ENCODE assay signal across 22 mouse cellular contexts in genomic region chr4:9036005-9036404, GRCm38 (mm10).
DNase-seq lines count a peak whose midpoint lies in the region; ATAC-seq and TF ChIP-seq lines count a peak whose summit lies in the region.
"Had no signal": no experiment of that assay in that cellular context is flagged by ENCODE, and none has a peak within 500 bp of the region (broad histone marks: within the 10 kb centered on the region; RNA-seq: fewer than 3 reads in every experiment).

No protein-coding gene starts in this region.

- TF ChIP-seq CTCF in heart, postnatal 0 days (IDR thresholded peaks at IDR 0.05; ENCODE audit: low read depth), result no peak

- H3K4me3 ChIP-seq in heart, embryonic 13.5 days, result no peak overlapping the region
- H3K4me3 ChIP-seq in heart, embryonic 15.5 days, result no peak overlapping the region
- H3K4me3 ChIP-seq in heart, postnatal 0 days (ENCODE audit: low read depth, low read length), result no peak overlapping the region
- H3K4me3 ChIP-seq: embryonic facial prominence, embryonic 13.5 days; embryonic facial prominence, embryonic 15.5 days; erythroblast, embryonic 14.5 days; forebrain, embryonic 10.5 days; forebrain, embryonic 12.5 days had no signal

- 0 out of 2 replicates have a peak overlapping the region, but pooled peaks have one; percentile 12 for H3K27ac ChIP-seq in heart, embryonic 13.5 days (replicated peaks)
- no peak overlapping the region for H3K27ac ChIP-seq in heart, embryonic 15.5 days
- H3K27ac ChIP-seq in heart, postnatal 0 days (ENCODE audit: low read depth), result no peak overlapping the region
- H3K27ac ChIP-seq: embryonic facial prominence, embryonic 13.5 days; embryonic facial prominence, embryonic 15.5 days; forebrain, embryonic 10.5 days; forebrain, embryonic 12.5 days had no signal

- H3K4me2 ChIP-seq in heart, embryonic 13.5 days, result no peak overlapping the region
- H3K4me2 ChIP-seq in heart, embryonic 15.5 days, result no peak overlapping the region
- no peak overlapping the region for H3K4me2 ChIP-seq in heart, postnatal 0 days (ENCODE audit: low read depth, low read length)
- H3K4me2 ChIP-seq: embryonic facial prominence, embryonic 13.5 days; embryonic facial prominence, embryonic 15.5 days; forebrain, embryonic 12.5 days had no signal

- intact Hi-C loops in heart, postnatal 10 days (cut with DNase I), result no loop called here

- H3K4me1 ChIP-seq in heart, embryonic 13.5 days, result peaks cover 17% of the 10 kb centered on the region
- peaks cover 5% of the 10 kb centered on the region for H3K4me1 ChIP-seq in heart, embryonic 15.5 days (replicated peaks)
- H3K4me1 ChIP-seq in heart, postnatal 0 days (ENCODE audit: control insufficient read depth, insufficient read depth), result no peaks in the 10 kb centered on the region
- H3K4me1 ChIP-seq: embryonic facial prominence, embryonic 15.5 days had no signal

- no peaks in the 10 kb centered on the region for H3K27me3 ChIP-seq in heart, embryonic 13.5 days (replicated peaks)
- no peaks in the 10 kb centered on the region for H3K27me3 ChIP-seq in heart, embryonic 15.5 days
- H3K27me3 ChIP-seq in heart, postnatal 0 days (ENCODE audit: control insufficient read depth, insufficient read depth, low read length), result no peaks in the 10 kb centered on the region
- H3K27me3 ChIP-seq: embryonic facial prominence, embryonic 13.5 days; embryonic facial prominence, embryonic 15.5 days; forebrain, embryonic 12.5 days had no signal

- H3K9ac ChIP-seq in heart, embryonic 13.5 days, result no peak overlapping the region
- no peak overlapping the region for H3K9ac ChIP-seq in heart, embryonic 15.5 days
- no peak overlapping the region for H3K9ac ChIP-seq in heart, postnatal 0 days (replicated peaks; ENCODE audit: low read depth, low read length)
- H3K9ac ChIP-seq: embryonic facial prominence, embryonic 13.5 days; embryonic facial prominence, embryonic 15.5 days; forebrain, embryonic 12.5 days had no signal

- no peak for TF ChIP-seq EP300 in heart, postnatal 0 days (IDR thresholded peaks at IDR 0.05; ENCODE audit: low read depth)

- no peaks in the 10 kb centered on the region for H3K9me3 ChIP-seq in heart, embryonic 13.5 days
- no peaks in the 10 kb centered on the region for H3K9me3 ChIP-seq in heart, embryonic 15.5 days (replicated peaks)
- no peaks in the 10 kb centered on the region for H3K9me3 ChIP-seq in heart, postnatal 0 days (replicated peaks; ENCODE audit: control insufficient read depth, low read length)
- H3K9me3 ChIP-seq: embryonic facial prominence, embryonic 13.5 days; embryonic facial prominence, embryonic 15.5 days; forebrain, embryonic 10.5 days; forebrain, embryonic 12.5 days had no signal

- ATAC-seq in heart, embryonic 13.5 days (ENCODE audit: extremely low read depth, insufficient number of reproducible peaks, low FRiP score, low TSS enrichment), result no peak
- ATAC-seq in heart, embryonic 15.5 days (replicated peaks; ENCODE audit: insufficient number of reproducible peaks, insufficient read depth, low FRiP score, low read depth), result peak; percentile 51; the same call in 1 of the 2 replicates
- peak; percentile 68 for ATAC-seq in heart, postnatal 0 days (ENCODE audit: insufficient read depth, low read depth)
- ATAC-seq: forebrain, embryonic 14.5 days had no signal

- DNase-seq in heart, postnatal 4 days, result no peak
- no peak for DNase-seq in heart, postnatal 10 days
- no peak for DNase-seq in heart, postnatal 0 days (ENCODE audit: low spot score)
- no peak for DNase-seq in heart, adult 9 months (ENCODE audit: low spot score in 2 of 2)
- DNase-seq: adrenal gland, adult 2 months; adrenal gland, postnatal 10 days; adrenal gland, postnatal 25 days; cerebellum, adult 11 months; cerebellum, adult 18-20 months; cerebellum, adult 8-10 months; cerebellum, adult 9-11 months; cerebellum, postnatal 14 days; cerebellum, postnatal 36 days; embryo, embryonic 11 days had no signal

- no peaks in the 10 kb centered on the region for H3K36me3 ChIP-seq in heart, embryonic 13.5 days
- no peaks in the 10 kb centered on the region for H3K36me3 ChIP-seq in heart, embryonic 15.5 days
- H3K36me3 ChIP-seq in heart, postnatal 0 days (replicated peaks; ENCODE audit: control insufficient read depth, insufficient read depth, low read length), result no peaks in the 10 kb centered on the region
- H3K36me3 ChIP-seq: embryonic facial prominence, embryonic 13.5 days; embryonic facial prominence, embryonic 15.5 days; forebrain, embryonic 10.5 days; forebrain, embryonic 12.5 days had no signal

- WGBS in heart, embryonic 13.5 days, result 35% methylated on average over 4 of the region's 4 CpGs
- 40% methylated on average over 4 of the region's 4 CpGs for WGBS in heart, embryonic 15.5 days
- 29% methylated on average over 4 of the region's 4 CpGs for WGBS in heart, postnatal 0 days
